Mouse (Mus musculus) gastrocnemius, adult 2 months (tissue): ENCODE measurements around the gene Ccl25. TPM values are rescaled to one million over a fixed set of nuclear protein-coding genes. Genes with fewer than 3 reads are reported as not detected.
"Not testable (repeated sequence)": the region's sequence is repeated elsewhere in the genome, so short reads cannot be mapped to it uniquely, and the experiment has no call there.

Experiments used
- DNase-seq: peaks from one replicate; pipeline ENCODE4 v3.0.0; 2022
- H3K27ac ChIP-seq: fragments of 200-600 bp; 2 replicates; pipeline ENCODE4 v1.8.1; 2022; ENCODE audit warnings: mild to moderate bottlenecking
- H3K4me3 ChIP-seq: fragments of 200-600 bp; 2 replicates; pipeline ENCODE4 v1.8.1; 2022; ENCODE audit warnings: mild to moderate bottlenecking, moderate library complexity
- CTCF ChIP-seq: fragments of 200-600 bp; IDR thresholded peaks from 2 replicates; pipeline ENCODE4 v1.8.1; 2022; ENCODE audit warnings: antibody characterized with exemption, mild to moderate bottlenecking, moderate library complexity
- intact Hi-C: fragments of 180-260 bp; cut with DNase I; formaldehyde crosslinking; loops from one replicate; pipeline ENCODE4 v1.15.1; 2025
- total RNA-seq, 2 experiments: library from RNA; stranded (reverse); gene quantifications; 2 replicates each; pipeline ENCODE4 v1.2.3; 2021

Ccl25 gene
- total RNA-seq, 2 experiments from 2014 or later: 8.2 to 14.6 TPM

- TF ChIP-seq CTCF: no peak
- H3K27ac ChIP-seq: peak overlapping the region; percentile 52
- DNase-seq: no peak
- intact Hi-C loops: no loop called here
- peak overlapping the region; percentile 70 for H3K4me3 ChIP-seq
Observed at GRCm38 (mm10) chr8:4403960-4404879, 79.2 kb downstream of the Ccl25 start.

GRCm38 (mm10) chr8:4404880-4405261 lies 79.9 kb downstream of the Ccl25 start:
- peak; percentile 34 for DNase-seq
- intact Hi-C loops: no loop called here
- H3K27ac ChIP-seq: peak overlapping the region; percentile 52
- H3K4me3 ChIP-seq: peak overlapping the region; percentile 70
- no peak for TF ChIP-seq CTCF

GRCm38 (mm10) chr8:4408425-4408824 lies 83.4 kb downstream of the Ccl25 start:
- TF ChIP-seq CTCF: peak; percentile 6; the same call in 1 of the 2 replicates
- H3K27ac ChIP-seq, DNase-seq, intact Hi-C loops, H3K4me3 ChIP-seq: not testable (repeated sequence)

Other genes starting within 250 kb of the Ccl25 start
- gene Cd209f, start 219.4 kb upstream of the Ccl25 start, total RNA-seq: 1 to 10 TPM in 1 of 2 experiments, under 1 TPM in 1; 0.51 to 1.2 TPM
- gene Cd209g, start 191.1 kb upstream of the Ccl25 start, total RNA-seq: under 1 TPM in 1 of 2 experiments, not detected in 1; 0.31 TPM
- 10 to 100 TPM; 13.5 to 16.9 TPM for gene Evi5l, start 158.6 kb upstream of the Ccl25 start, total RNA-seq
- not detected for gene Prr36, start 107.8 kb upstream of the Ccl25 start, total RNA-seq
- not detected for gene Lrrc8e, start 98.4 kb upstream of the Ccl25 start, total RNA-seq
- gene Map2k7, start 86.5 kb upstream of the Ccl25 start, total RNA-seq: 10 to 100 TPM; 86.2 to 96.6 TPM
- not detected for gene Gm49320, start 86.3 kb upstream of the Ccl25 start, total RNA-seq
- 1 to 10 TPM; 1.9 to 3.3 TPM for gene Tgfbr3l, start 77.0 kb upstream of the Ccl25 start, total RNA-seq
- 10 to 100 TPM in 1 of 2 experiments, 1 to 10 TPM in 1; 9.8 to 13.0 TPM for gene Snapc2, start 72.1 kb upstream of the Ccl25 start, total RNA-seq
- under 1 TPM; 0.41 to 0.45 TPM for gene Ctxn1, start 65.9 kb upstream of the Ccl25 start, total RNA-seq
- gene Timm44, start 49.3 kb upstream of the Ccl25 start, total RNA-seq: 10 to 100 TPM; 61.8 to 76.6 TPM
- 10 to 100 TPM; 46.4 to 49.8 TPM for gene Elavl1, start 203 bp downstream of the Ccl25 start, total RNA-seq
- gene Cers4, start 167.8 kb downstream of the Ccl25 start, total RNA-seq: 1 to 10 TPM; 3.4 to 3.7 TPM